Mouse (Mus musculus) right cerebral cortex, postnatal 25 days (tissue): ENCODE data around the gene Pbx3.
A peak's percentile ranks its signal among the peaks of the same experiment; 100 is the strongest.

ENCODE experiments used
- DNase-seq: peaks from one replicate; pipeline ENCODE4 v3.0.0; 2022

The Pbx3 gene

DNA sequence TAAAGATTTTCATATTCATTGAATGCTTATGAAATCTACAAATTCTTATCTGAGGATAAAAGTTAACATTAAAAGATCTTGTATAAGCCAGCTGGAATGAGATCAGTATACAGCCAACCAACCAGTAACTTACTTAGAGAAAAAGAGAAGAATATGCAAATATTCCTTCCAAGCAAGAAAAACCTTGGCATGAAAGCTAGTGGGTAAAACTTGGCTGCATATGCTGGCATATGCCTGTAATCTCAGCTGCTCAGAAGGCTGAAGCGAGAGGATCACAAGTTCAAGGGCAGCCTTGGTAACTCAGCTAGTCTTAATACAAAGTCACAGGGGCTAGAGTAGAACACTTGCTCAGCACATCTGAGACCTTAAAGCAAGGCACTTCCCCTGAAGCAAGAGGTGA is 153.8 kb downstream of the Pbx3 start:
- DNase-seq, result no peak

DNA sequence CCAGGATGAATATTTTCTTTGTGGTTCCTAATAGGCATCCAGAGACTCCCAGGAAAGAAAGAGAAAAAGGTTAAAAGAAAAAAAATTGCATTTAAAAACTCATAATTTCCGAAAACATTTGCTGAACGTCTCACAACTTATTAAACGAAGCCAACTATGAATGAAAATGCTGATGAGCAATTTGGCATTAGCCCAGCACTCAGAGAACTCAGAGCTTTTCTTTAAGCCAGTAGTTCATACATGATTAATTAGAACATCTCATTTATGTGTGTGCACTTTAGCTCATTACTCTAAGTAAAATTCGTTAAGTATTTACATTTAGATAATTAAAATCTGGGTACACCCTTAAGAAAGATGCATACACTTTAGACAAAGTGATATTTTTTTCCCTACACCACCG is 155.3 kb downstream of the Pbx3 start:
- no peak for DNase-seq

DNA sequence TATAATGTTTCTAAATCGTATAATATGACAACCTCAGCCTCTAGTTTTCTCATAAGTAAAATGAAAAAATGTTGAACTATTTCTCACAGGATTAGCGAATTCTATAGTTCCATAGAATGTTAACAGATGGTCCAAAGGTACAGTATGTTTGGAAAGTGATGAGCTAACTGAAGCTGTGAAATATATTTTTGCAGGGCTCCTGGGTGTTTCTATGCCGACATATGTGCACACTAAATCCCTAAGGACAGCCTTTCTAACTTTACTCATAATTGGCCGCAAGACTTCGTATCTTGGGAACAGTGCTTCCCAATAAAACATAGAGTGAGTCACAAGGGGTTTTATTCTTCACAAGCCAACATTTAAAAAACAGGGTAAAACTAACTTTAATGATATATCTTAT is 157.4 kb downstream of the Pbx3 start:
- DNase-seq, result no peak

DNA sequence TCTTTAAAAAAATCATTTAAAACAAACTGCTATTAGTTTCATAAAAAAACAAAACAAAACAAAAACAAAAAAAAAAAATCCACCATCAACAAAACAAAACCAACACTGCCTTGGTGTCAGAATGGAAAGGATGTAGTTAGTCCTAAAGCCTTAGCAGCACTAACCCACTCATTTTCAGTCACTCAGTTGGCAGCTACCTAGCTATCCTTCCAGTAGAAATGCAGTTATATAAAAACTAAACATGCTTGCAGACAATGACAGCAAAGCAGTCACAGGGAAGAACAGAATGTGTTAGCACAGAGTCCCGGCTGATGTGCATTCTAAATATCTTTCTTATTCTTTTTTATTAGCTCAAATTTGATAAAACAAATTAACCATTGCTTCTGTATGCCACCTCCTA is 160.5 kb downstream of the Pbx3 start:
- no peak for DNase-seq

DNA sequence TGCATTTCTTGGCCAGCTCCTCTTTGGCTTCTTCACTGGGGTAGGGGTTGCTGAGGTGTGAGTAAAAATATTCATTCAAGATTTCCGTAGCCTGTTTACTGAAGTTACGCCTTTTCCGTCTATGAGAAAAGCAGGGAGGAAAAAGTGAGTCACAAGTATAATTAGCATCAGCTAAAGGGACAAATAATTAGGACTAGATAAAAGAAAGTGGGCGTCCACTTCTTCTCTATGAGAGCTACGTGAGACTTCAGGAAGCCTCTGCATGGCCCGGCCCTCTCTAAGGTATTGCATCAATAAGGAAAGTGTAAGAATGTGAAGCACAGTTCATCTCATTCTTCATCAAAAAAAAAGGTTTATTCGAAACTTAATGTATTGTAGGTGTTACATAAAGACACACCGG is 168.1 kb downstream of the Pbx3 start:
- DNase-seq, result no peak

DNA sequence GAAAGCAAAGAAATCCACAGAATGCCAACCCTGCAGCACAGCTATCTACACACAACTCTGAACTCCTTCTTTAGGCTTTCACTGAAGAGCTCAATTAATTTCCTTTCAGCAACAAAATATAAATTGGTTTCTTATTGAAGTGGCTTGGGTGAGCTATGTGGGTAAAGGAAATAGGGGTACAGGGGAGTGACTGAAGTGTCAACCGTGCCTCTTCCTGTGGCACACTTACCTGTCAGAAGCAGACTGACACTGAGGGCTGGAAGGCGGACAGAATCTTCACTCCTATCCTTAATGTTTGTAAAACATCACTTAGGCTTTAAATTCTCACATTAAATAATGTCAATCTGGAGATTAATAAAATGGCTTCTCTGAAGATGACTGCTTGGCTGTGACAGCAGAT is 168.6 kb downstream of the Pbx3 start:
- no peak for DNase-seq

DNA sequence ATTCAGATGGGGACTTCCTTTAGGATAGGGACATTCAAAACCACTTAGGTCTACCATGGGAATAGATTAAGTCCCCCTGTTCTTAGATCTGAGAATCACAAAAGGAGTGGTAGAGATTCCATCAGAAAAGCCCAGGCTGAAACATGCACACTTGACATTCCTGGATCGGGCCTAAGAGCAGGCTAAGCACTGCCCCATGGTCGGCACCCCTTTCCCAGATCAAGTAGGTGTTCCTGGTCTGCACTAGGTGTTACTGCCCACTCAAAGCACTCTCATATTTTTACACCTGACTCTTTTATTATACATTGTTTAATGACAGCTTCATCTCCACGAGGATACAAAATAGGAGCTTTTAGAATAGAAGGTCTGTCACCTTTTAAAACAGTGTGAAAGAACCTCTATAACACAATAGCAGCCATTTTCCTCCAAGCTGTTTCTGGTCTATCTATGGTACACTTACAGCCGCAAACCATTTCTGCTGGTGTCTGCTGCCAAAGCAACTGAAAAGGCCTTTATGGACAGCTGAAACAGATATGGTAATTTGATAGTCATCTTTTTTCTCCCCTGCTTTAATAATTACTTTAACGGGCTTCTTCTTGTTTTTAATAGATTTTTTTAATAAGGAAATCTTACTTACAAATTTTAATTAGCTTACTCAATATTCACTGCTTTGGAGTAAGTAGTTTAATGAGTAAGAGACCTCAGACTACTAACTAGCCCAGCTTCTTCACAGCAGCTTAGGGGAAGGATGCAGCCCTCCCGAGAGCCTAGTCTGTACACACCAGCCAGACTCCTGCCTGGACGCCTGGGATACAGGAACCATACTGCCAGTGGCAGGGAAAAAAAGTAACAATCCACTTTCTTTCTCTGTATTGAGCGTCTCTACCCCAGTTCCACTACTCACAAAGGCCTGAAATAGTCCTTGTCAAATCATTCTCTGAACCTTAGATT is 178.8 kb downstream of the Pbx3 start:
- DNase-seq, result no peak

DNA sequence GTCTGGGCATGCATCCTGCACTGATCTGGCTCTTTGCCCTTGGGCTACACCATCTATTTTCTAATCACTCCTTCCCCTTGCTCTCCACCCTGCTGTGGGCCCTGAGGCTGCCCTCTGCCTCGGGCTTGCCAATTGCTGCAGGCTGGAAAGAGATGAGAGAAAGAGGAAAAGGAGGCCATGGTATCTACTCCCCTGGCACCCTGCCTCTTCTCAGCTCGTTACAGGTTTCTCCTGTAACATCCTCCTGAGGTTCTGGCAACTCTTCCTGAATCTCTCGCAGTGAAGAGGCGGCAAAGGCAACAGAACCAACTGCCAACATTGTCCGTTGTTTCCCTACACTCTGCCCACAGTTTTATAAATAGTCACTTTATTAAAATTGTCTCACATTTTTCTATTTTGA is 179.7 kb downstream of the Pbx3 start:
- DNase-seq, result no peak

DNA sequence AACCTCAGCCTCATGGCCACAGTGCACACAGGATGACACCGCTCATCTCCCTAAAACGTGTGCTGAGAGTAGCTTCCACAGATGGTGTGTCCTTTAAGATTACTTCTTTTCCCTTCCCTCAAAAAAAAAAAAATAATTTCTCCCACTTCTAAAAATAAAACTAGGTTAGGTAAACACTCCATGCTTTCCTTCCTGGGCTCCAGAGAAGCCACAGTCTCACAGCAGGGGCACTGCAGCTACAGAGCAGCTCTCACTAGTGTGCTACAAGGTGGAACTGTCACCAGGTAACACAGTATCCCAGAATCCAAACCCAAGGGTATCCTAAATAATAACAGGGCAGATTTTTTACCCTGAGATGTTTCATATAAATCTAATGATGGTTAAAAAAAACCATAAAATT is 185.6 kb downstream of the Pbx3 start:
- no peak for DNase-seq

DNA sequence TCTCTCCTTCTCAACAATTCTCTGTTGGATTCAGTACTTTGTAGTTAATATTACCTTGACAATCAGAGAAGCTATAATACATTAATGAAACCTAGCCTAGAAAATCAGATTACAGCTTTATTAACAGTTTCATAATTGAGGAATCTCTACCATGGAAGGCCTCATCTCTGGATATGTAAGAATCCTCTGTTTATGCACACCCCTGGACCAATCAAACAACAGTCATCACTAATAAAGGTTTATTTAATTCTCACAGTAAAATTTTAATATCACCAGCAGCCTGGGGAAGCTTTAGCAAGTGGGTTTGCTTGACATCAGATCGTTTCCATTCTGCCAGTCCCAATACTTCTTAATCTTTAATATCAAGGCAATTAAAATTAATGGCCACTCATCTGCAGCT is 191.3 kb downstream of the Pbx3 start:
- DNase-seq, result no peak

DNA sequence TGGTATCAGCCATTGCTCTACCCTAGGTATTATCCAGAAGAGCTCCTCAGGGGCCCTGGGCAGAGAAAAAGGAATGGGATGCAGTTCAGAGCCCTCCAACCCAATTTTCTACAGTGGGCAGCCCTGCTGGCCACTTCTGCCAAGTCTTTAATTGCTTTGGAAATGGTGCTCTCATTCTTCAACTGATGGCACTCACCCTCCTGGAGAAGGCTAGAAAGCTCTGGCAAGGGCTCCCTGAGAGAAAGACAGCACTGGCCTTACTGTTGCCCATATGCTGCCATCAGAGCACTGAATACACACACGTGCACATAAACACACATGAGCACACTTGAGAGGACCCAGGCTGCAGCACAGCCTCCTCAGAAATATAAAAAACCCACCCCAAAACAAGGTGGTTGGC is 193.6 kb downstream of the Pbx3 start:
- DNase-seq, result no peak

DNA sequence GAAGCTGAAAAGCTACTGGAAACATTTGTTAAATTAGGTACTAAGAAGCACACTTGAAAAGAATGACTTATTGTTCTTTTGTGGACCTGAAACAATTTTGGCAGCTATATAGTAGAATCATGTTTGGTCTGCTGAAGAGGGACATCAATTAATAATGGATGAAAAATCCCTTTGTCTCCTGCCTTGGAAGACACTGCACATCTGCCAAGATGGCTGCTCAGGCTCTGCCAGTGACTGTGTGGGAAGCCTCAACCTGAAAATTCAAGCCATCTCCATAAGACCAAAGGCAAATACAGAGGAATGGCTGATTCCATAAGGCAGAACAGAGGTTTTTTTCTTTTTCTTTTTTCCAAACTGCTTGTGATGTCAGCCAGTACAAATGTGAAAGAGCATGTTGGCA is 194.3 kb downstream of the Pbx3 start:
- DNase-seq, result no peak

DNA sequence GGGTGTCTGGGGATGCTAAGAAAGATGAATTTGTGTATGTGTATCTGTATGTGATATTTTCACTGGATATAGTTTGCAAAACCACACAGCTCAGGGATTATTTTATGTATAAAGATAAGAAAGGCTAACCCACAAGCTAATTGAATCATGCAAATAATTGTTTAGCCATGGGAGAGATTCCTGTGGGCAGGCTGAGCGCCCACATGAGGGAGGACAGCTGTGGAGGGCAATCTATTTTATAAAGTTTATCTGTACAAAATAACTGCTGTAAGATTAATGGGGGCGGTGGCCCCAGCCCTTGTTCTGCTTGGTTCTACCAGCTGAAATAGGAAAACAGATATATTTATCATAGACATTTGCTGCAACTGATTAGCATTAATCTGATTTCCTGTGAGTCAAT is 202.5 kb downstream of the Pbx3 start:
- no peak for DNase-seq

DNA sequence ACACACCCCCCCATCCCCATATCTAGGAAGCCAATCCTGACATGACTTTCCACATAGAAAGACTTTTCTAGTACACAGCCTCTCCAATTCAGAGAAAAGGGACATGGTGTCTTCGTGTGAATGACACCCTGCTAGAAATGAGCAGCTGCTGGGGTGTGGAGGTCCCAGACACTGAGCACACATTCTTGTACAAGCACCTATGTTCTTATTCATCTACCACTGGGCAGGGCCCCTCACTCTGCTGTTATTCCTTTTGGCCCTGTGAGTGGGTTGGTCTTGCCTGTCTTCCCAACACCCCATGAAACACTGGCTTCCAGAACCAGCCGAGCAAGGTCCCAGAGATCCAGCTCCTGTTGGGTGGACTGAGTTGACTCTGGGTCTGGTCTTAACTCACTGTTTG is 203.3 kb downstream of the Pbx3 start:
- no peak for DNase-seq

DNA sequence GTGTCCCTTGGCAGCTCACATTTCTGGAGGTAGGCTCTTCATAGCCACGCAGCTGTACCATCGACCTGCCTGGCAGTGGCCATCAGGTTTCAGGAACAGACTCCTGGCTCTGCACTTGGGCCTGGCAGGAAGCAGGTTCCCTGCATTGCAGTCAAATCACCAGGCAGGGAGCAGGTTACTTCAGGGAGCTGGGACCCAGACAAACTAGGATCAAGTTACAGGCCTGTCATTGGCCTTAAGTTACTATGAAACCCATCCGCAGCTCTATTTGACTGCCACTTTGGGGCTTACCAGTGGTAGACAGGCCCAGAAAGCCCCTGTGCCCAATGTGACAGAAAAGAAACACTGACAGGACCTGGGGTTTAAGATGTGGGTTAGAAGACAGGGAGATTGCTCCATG is 204.8 kb downstream of the Pbx3 start:
- DNase-seq, result no peak

DNA sequence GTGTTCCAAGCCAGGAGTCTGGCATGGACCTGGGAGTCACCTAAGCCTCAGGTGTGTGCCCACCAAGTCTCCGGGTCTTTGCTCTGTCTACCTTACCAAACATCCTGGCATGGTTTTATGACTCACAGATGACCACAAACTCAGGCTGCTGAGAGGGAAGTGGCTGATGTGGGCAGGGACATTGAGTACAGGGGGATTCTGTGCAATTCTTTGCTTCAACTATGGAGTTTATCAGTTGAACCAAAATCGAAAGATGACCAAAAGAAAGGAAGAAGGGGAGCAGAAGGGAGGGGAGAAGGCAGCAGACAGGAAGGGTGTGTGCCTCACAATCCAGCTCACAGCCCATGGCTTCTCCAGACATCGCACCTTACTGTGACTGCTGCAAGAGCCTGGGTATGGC is 210.5 kb downstream of the Pbx3 start:
- DNase-seq, result no peak

DNA sequence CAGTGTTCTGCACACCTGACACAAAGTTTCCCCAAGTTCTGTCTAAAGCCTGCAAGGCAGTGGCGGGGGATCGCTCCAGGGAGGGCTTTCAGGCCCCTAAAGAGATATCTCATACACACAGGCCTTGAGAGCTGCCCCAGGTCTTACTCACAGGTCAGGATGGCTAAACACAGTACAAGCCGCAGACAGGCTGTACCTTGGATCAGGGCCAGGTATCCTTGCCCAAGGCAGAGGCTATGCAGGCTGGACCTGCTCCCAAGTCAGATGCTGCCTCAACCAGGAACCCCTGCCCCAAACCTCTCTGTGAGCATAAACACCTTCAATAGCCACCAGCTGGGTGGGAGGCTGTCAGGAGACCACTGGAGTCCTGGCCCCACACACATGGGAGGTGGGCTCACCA is 215.2 kb downstream of the Pbx3 start:
- no peak for DNase-seq

DNA sequence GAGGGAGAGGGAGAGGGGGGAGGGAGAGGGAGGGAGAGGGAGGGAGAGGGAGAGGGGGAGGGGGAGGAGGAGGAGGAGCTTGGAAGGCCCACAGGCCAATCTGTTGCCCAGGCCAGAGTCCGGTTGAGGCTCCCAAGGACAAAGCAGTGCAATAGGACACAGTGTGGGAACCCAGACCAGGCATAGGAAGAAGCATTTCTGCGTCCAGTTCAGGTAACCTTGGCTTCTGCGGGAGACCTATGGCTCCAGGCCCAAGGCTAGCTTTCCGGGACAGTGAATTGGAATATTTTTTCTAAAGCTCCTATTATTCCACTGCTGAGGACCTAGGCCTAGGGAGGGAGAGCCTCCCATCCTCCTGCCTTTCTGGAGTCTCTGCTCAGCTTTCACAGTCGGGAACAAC is 218.1 kb downstream of the Pbx3 start:
- no peak for DNase-seq

DNA sequence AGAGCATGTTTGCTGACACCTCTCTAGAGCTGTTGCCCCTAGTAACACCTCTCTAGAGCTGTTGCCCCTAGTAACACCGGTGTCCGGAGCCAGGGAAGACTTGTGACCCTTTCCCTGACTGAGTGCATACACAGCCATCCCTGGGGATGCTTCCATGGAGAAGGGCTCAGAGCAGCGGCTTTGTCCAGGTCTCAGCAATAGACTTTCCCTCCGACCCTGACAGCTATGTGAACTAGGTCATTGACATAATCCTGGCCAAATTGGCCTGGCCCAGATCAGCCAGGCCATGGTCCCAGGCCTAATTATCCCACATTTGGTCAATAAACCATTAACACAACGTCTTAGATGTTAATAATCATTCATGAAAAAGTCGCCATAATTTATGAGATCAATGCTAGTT is 219.6 kb downstream of the Pbx3 start:
- DNase-seq, result no peak

DNA sequence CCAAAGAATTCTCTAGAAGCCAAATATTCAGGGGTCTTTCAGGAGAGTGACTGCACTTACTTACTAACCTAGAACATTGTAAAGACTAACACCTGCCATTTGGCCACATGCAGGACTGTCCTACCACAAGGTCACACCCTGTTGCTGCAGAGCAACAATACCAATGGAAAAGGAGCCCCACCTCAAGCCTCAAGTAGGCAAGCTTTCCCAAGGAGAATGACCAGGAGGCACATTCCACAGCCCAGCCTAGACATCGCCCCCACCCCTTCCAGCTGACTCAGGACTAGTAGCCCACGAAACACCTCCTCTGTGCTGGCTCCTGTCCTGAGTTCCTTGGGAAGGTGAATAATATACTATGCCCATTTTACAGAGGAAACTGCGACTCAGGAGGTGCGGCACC is 222.4 kb downstream of the Pbx3 start:
- no peak for DNase-seq

DNA sequence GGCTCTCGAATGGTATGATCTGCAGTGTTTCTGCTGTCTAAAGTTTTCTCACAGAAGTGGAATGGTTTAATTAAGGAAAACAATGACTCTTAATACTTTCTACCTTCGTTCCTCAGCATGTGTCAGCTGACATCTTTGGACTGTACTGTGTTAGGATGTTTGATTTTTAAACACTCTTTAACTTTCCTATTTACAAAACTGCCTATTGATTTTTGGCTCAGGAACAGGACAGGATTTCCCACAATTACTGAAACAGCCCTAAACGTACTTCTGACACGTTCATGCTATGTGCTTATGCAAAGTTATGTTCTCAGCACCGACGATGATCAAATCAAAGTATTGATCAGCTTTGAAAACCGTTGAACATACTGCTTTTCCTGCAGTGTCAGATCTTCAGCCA is 224.7 kb downstream of the Pbx3 start:
- DNase-seq, result no peak

DNA sequence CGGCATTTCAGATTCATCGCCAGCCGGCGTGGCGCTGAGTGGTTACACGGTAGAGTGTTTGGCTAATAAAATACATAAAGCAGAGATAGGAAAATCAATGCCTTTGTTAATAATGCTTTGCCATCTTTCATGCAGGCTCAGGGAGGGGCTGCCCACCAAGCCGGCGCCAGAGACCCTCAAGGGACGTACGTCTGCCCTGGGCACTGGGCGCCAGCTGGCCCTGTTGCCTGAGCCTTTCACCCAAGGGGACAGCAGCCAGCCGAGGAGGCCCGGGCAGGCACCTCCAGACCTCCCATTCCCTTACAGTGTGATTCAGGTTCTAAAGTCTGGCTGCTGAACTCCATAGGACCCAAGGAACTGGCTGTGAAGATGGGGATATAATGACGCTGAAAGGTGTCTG is 225.5 kb downstream of the Pbx3 start:
- no peak for DNase-seq

DNA sequence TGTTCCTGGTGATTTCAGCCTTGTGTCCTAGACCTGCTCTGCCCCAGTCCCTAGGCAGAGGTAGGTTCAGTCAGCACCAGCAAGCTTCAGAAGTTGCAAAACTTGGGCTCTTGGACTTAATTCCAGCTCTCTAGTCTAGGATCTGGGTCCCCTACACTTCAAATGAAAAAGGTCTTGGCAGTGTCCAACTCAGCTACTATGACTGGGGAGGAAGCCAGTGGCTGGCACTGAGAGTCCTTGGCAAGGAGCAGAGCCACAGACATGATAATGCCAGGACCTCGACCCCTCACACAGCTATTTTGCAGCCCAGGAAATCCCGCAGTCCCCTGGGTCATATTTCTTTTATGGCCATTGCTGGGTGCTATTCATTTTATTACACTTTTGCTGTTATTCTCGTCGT is 225.9 kb downstream of the Pbx3 start:
- DNase-seq, result no peak

DNA sequence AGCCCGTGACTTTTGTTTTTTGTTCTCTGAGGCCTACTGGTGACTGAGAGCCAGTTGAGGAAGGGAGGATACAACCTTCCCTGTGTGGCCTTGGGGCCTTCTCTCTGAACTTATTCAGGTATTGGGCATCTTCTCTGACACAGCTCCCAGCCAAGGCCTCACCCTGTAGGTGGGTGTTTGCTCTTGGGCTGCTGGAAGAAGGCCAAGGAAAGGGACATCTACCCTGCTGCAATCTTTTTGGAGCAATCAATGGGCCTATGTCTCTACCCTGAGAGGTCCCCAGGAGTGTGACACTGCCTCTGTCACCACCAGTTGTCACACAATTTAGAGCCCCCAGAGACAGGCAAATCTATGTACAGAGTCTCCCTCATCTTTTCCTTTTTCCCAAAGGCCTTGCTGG is 226.5 kb downstream of the Pbx3 start:
- no peak for DNase-seq

DNA sequence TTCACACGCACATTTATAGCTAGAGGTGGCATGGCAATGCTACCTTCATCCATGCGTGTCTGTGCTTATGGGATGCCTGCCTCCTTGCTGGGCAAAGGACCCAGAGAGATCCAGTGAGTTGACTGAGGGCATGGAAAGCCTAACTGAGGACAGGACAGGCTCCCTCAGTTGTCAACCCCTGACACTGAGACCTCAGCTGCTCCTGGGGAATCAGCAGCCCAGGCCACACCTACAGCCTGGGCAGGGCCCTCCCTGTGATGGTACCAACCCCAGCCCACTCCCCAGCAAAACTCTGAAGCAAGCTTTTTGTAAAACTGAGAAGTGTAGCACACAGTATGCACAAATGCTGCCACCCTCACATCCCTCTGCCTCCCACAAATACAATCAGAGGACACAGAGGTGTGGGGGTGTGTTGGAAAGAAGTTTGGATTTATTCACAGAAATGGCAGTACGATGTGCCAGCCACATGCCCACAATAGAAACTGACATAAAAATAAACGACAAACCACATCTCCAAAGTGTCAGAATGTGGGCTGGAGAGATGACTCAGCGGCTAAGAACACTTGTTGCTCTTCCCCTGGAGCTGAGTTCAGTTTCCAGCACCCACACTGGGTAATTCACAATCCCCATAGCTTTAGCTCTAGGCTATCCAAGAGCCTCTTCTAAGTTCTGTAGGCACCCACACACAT is 233.3 kb downstream of the Pbx3 start:
- peak; percentile 64 for DNase-seq
